Mouse (Mus musculus): ENCODE measurements around the gene Arl15.
A peak's percentile ranks its signal among the peaks of the same experiment; 100 is the strongest.

DNA sequence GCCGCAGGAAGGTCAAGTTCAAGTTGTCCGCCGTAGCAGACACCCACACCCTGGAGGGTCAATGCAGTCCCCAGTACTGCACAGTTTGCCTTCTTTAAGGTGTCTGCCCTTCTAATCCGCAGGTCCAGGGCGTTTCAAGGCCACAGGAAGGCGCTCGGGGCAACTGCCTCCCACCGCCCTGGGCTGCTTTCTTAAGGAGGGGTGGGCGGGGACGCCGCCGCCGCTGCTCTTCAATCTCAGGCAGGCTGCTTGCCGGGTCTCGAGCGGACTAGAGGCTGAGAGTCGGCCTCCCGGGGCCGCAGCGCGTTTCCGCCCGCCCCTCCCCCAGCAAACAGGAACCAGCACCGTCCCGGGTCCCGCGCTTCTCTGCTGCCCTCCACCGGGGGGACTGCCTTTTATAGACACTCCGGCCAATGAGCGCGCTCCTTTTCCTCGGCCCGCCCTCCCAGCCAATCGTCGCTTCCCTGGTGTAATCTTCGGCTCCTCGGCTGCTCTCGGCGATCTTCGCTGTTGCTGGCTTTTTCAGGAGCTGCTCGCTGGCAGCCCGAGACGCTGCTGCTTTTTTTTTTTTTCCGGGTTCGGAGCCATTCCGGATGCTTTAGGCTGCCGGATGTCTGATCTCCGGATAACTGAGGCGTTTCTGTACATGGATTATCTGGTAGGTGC is at the start of gene Arl15:
- peak; percentile 76 for TF ChIP-seq CTCF (IDR thresholded peaks at IDR 0.05)
- TF ChIP-seq EP300 (IDR thresholded peaks at IDR 0.05), result no peak; the same call in 1 of the 2 replicates
